Mouse (Mus musculus) kidney, embryonic 16.5 days (tissue): ENCODE measurements around the gene Slc20a1. TPM values are rescaled to one million over a fixed set of nuclear protein-coding genes. Genes with fewer than 3 reads are reported as not detected.

Experiments
- polyA plus RNA-seq: library from polyadenylated mRNA; unstranded; fragments of >200 nt; fragmentation: Nextera tagmentation; extraction: Ambion mirVana; gene quantifications from 2 replicates; pipeline ENCODE4 v1.2.1, GENCODE M21; 2015

Gene Slc20a1
- polyA plus RNA-seq, 1 experiment from 2014 or later, result 28.3 TPM

Other genes with a start within 250 kb of the Slc20a1 start
- gene Zc3h6, start 231.4 kb upstream of the Slc20a1 start, polyA plus RNA-seq, result 1.4 and 2.3 TPM in 2 replicates
- gene Gm10762, start 231.0 kb upstream of the Slc20a1 start, polyA plus RNA-seq, result 12.7 and 12.9 TPM in 2 replicates
- gene Vinac1, start 150.6 kb upstream of the Slc20a1 start, polyA plus RNA-seq, result 0.04 TPM in 1 of 2 replicates, not detected in the other
- gene Ttl, start 132.8 kb upstream of the Slc20a1 start, polyA plus RNA-seq, result 13.4 TPM in 2 replicates
- 27.2 and 33.4 TPM in 2 replicates for gene Polr1b, start 97.8 kb upstream of the Slc20a1 start, polyA plus RNA-seq
- 26.1 and 27.0 TPM in 2 replicates for gene Chchd5, start 69.1 kb upstream of the Slc20a1 start, polyA plus RNA-seq
- 43.7 and 52.2 TPM in 2 replicates for gene Ckap2l, start 98.4 kb downstream of the Slc20a1 start, polyA plus RNA-seq
- gene Il1a, start 111.2 kb downstream of the Slc20a1 start, polyA plus RNA-seq, result not detected in 2 replicates
- 0.30 TPM in 1 of 2 replicates, not detected in the other for gene Il1b, start 172.4 kb downstream of the Slc20a1 start, polyA plus RNA-seq